Mouse (Mus musculus) spleen, adult 18-20 months (tissue): ENCODE measurements around the gene Sgpp2.
A peak's percentile ranks its signal among the peaks of the same experiment; 100 is the strongest.

Source experiments
- DNase-seq, 2 experiments: peaks; one replicate each; pipeline ENCODE4 v3.0.0; 2022; ENCODE audit warnings: mixed read lengths in 2 of 2

The Sgpp2 gene

GRCm38 (mm10) chr1:78412668-78413067 lies 102.5 kb downstream of the Sgpp2 start:
- DNase-seq: no peak

- no peak for DNase-seq
These were observed 104.3 kb downstream of the Sgpp2 start for GRCm38 (mm10) chr1:78414421-78414820.

- no peak for DNase-seq
These were observed 107.2 kb downstream of the Sgpp2 start for GRCm38 (mm10) chr1:78417154-78417911.

- peak; percentile 30 to 73 for DNase-seq
These were observed 109.4 kb downstream of the Sgpp2 start for GRCm38 (mm10) chr1:78419593-78419992.

GRCm38 (mm10) chr1:78420271-78420670 lies 110.1 kb downstream of the Sgpp2 start:
- no peak for DNase-seq

- no peak for DNase-seq
These were observed 111.6 kb downstream of the Sgpp2 start for GRCm38 (mm10) chr1:78421749-78422148.

GRCm38 (mm10) chr1:78422576-78422975 lies 112.4 kb downstream of the Sgpp2 start:
- DNase-seq: peak; percentile 12 to 24

- no peak for DNase-seq
These were observed 114.7 kb downstream of the Sgpp2 start for GRCm38 (mm10) chr1:78424848-78425247.

- DNase-seq: no peak
These were observed 115.2 kb downstream of the Sgpp2 start for GRCm38 (mm10) chr1:78425309-78425708.

- DNase-seq: no peak
These were observed 115.9 kb downstream of the Sgpp2 start for GRCm38 (mm10) chr1:78425793-78426700.

- no peak for DNase-seq
These were observed 116.7 kb downstream of the Sgpp2 start for GRCm38 (mm10) chr1:78426841-78427240.

- DNase-seq: no peak
These were observed 118.7 kb downstream of the Sgpp2 start for GRCm38 (mm10) chr1:78428851-78429250.

- DNase-seq: no peak
These were observed 123.3 kb downstream of the Sgpp2 start for GRCm38 (mm10) chr1:78433472-78433871.

GRCm38 (mm10) chr1:78435967-78436366 lies 125.8 kb downstream of the Sgpp2 start:
- peak in 1 of 2 experiments; percentile 22 for DNase-seq

GRCm38 (mm10) chr1:78436445-78436844 lies 126.3 kb downstream of the Sgpp2 start:
- DNase-seq: no peak

- no peak for DNase-seq
These were observed 127.0 kb downstream of the Sgpp2 start for GRCm38 (mm10) chr1:78437150-78437549.

- no peak for DNase-seq
These were observed 130.6 kb downstream of the Sgpp2 start for GRCm38 (mm10) chr1:78440716-78441115.

- no peak for DNase-seq
These were observed 132.9 kb downstream of the Sgpp2 start for GRCm38 (mm10) chr1:78443056-78443455.

GRCm38 (mm10) chr1:78446232-78446631 lies 136.1 kb downstream of the Sgpp2 start:
- no peak for DNase-seq

GRCm38 (mm10) chr1:78446742-78447141 lies 136.6 kb downstream of the Sgpp2 start:
- DNase-seq: no peak

GRCm38 (mm10) chr1:78448091-78448490 lies 137.9 kb downstream of the Sgpp2 start:
- no peak for DNase-seq

GRCm38 (mm10) chr1:78451070-78451854 lies 141.1 kb downstream of the Sgpp2 start:
- DNase-seq: no peak

GRCm38 (mm10) chr1:78452544-78452943 lies 142.4 kb downstream of the Sgpp2 start:
- DNase-seq: no peak
